Mouse (Mus musculus) kidney, embryonic 14.5 days (tissue): ENCODE data around the gene Chrna3. TPM values are rescaled to one million over a fixed set of nuclear protein-coding genes. Genes with fewer than 3 reads are reported as not detected.

ENCODE experiments used
- ATAC-seq: fragments of 200-750 bp; cut with Nextera tagmentation; 2 replicates; pipeline ENCODE4 v1.8.0; 2017; ENCODE audit warnings: moderate number of reproducible peaks, mild to moderate bottlenecking, moderate TSS enrichment, moderate library complexity; ENCODE audit not compliant: low FRiP score, low TSS enrichment
- H3K27ac ChIP-seq: fragments of 300-500 bp; sonication (generic); 2 replicates; pipeline ENCODE4 v1.5.1; 2014; ENCODE audit warnings: low read depth, mild to moderate bottlenecking, low read length, moderate library complexity, mixed read lengths
- H3K27me3 ChIP-seq: fragments of 300-500 bp; sonication (generic); 2 replicates; pipeline ENCODE4 v1.6.1; 2014; ENCODE audit warnings: mild to moderate bottlenecking, low read length; ENCODE audit not compliant: control insufficient read depth, insufficient read depth
- H3K36me3 ChIP-seq: fragments of 300-500 bp; sonication (generic); 2 replicates; pipeline ENCODE4 v1.6.1; 2014; ENCODE audit warnings: low read length, mixed read lengths; ENCODE audit not compliant: control insufficient read depth, insufficient read depth
- H3K4me1 ChIP-seq: fragments of 300-500 bp; sonication (generic); 2 replicates; pipeline ENCODE4 v1.6.1; 2014; ENCODE audit warnings: low read length, mixed read lengths; ENCODE audit not compliant: control insufficient read depth, insufficient read depth
- H3K4me2 ChIP-seq: fragments of 300-500 bp; sonication (generic); replicated peaks from 2 replicates; pipeline ENCODE4 v1.6.1; 2014; ENCODE audit warnings: low read depth, mild to moderate bottlenecking, low read length
- H3K4me3 ChIP-seq: fragments of 300-500 bp; sonication (generic); 2 replicates; pipeline ENCODE4 v1.5.1; 2014; ENCODE audit warnings: mild to moderate bottlenecking, low read length
- H3K9ac ChIP-seq: fragments of 300-500 bp; sonication (generic); 2 replicates; pipeline ENCODE4 v1.6.1; 2014; ENCODE audit warnings: low read depth, mild to moderate bottlenecking, low read length, moderate library complexity
- H3K9me3 ChIP-seq: fragments of 300-500 bp; sonication (generic); 2 replicates; pipeline ENCODE4 v1.6.1; 2016; ENCODE audit warnings: low read length; ENCODE audit not compliant: control insufficient read depth
- WGBS: fragments of 180-500 bp; shearing (Covaris S2); extraction: QIAGEN DNeasy Blood & Tissue Kit; methylation state at CpG from one replicate; pipeline ENCODE4 v1.1.7; 2014; 5-methylcytosine and 5-hydroxymethylcytosine counted together
- polyA plus RNA-seq: library from polyadenylated mRNA; unstranded; fragments of >200 nt; fragmentation: Nextera tagmentation; extraction: Ambion mirVana; gene quantifications from 2 replicates; pipeline ENCODE4 v1.2.1, GENCODE M21; 2014

Gene Chrna3
- polyA plus RNA-seq, 1 experiment from 2014 or later, result 0.15 TPM

GRCm38 (mm10) chr9:54969972-54970637, 56.3 kb downstream of the Chrna3 start:
- no peaks in the 10 kb centered on the region for H3K36me3 ChIP-seq
- no peaks in the 10 kb centered on the region for H3K4me1 ChIP-seq
- no peak overlapping the region for H3K27ac ChIP-seq
- 72% methylated on average over 8 of the region's 8 CpGs for WGBS
- no peak for ATAC-seq
- H3K27me3 ChIP-seq, result no peaks in the 10 kb centered on the region
- no peak overlapping the region for H3K9ac ChIP-seq
- no peak overlapping the region for H3K4me2 ChIP-seq
- no peak overlapping the region for H3K4me3 ChIP-seq
- no peaks in the 10 kb centered on the region for H3K9me3 ChIP-seq

GRCm38 (mm10) chr9:54963669-54964068, 62.7 kb downstream of the Chrna3 start:
- ATAC-seq, result no peak
- no peak overlapping the region for H3K4me2 ChIP-seq

GRCm38 (mm10) chr9:54961059-54961458, 65.3 kb downstream of the Chrna3 start:
- WGBS, result 90% methylated on average over 4 of the region's 4 CpGs
- H3K27me3 ChIP-seq, result no peaks in the 10 kb centered on the region
- no peak overlapping the region for H3K4me2 ChIP-seq
- no peak for ATAC-seq
- H3K27ac ChIP-seq, result no peak overlapping the region
- H3K9ac ChIP-seq, result no peak overlapping the region
- H3K9me3 ChIP-seq, result peaks cover 5% of the 10 kb centered on the region; the same call in 1 of the 2 replicates
- H3K4me1 ChIP-seq, result no peaks in the 10 kb centered on the region
- H3K36me3 ChIP-seq, result peaks cover 36% of the 10 kb centered on the region
- no peak overlapping the region for H3K4me3 ChIP-seq

More at GRCm38 (mm10) chr9:54963669-54964068, 62.7 kb downstream of the Chrna3 start:
- Histone ChIP-seq H3K27ac (no peak overlapping the region), H3K9me3 (peaks cover 5% of the 10 kb centered on the region; the same call in 1 of the 2 replicates), H3K36me3 (peaks cover 12% of the 10 kb centered on the region), H3K4me1 (no peaks in the 10 kb centered on the region), H3K4me3 (no peak overlapping the region), H3K27me3 (no peaks in the 10 kb centered on the region), H3K9ac (no peak overlapping the region)

Other genes with a start within 250 kb of the Chrna3 start
- gene Ireb2, start 162.8 kb downstream of the Chrna3 start, polyA plus RNA-seq, result 26.7 and 49.9 TPM in 2 replicates
- 2.7 and 5.1 TPM in 2 replicates for gene Hykk, start 109.3 kb downstream of the Chrna3 start, polyA plus RNA-seq
- 336 and 387 TPM in 2 replicates for gene Psma4, start 75.8 kb downstream of the Chrna3 start, polyA plus RNA-seq
- 0.80 and 1.4 TPM in 2 replicates for gene AY074887, start 75.6 kb downstream of the Chrna3 start, polyA plus RNA-seq
- 0.17 and 0.72 TPM in 2 replicates for gene Chrna5, start 45.7 kb downstream of the Chrna3 start, polyA plus RNA-seq
- 0.77 and 1.6 TPM in 2 replicates for gene Chrnb4, start 22.2 kb upstream of the Chrna3 start, polyA plus RNA-seq
- gene Ube2q2, start 122.3 kb upstream of the Chrna3 start, polyA plus RNA-seq, result 37.6 and 40.8 TPM in 2 replicates
- gene Fbxo22, start 182.4 kb upstream of the Chrna3 start, polyA plus RNA-seq, result 57.5 and 75.3 TPM in 2 replicates